Mouse (Mus musculus): Measurements from ENCODE around the gene Dtx4.

The Dtx4 gene

DNA sequence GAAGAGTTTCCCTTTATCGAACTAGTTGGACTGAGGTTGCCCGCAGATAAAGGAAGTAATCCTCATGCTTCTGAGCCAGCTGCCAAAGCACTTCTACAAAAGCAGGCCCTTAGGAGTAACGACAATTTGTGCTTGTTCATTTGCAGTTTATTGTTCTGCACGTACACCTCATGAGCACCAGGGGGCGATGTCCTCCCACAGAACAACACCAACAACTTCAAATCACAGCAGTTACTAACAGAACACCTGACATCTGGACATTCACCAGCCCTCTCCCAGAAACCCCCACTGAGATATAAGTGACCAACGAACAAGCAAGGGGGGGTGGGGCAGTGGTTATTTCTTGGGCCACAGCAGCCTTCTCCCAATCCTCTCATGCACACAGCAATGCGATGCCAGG, 35.0 kb downstream of the Dtx4 start:
- DNase-seq (ENCODE audit: low spot score in 2 of 2): peak in 1 of 2 experiments; percentile 67

DNA sequence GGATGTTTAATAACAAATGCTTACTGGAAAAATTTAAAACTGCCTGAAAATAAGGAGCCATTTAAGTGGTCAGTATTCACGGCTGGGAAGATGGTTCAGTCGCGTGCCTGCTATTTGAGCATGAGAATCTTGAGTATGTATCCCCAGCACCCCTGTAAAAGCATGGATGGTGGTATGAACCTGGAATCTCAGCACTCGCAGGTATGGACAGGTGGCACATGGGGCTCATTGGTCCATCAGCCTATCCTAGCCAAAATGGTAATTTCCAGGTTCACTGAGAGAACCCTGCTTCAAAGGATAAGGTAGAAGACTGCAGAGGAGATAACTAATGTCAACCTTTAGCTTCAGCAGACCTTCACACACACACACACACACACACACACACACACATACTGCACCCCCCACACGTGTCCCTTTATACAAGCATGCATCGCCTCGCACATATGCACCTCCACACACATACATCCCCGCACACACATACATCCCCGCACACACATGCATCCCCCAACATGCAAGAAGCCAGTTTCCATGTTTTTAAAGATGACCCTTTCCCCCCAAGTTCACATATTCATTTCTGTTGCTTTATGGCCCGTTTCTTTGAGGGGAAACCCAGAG, 35.6 kb downstream of the Dtx4 start:
- DNase-seq (ENCODE audit: low spot score in 2 of 2): no peak

DNA sequence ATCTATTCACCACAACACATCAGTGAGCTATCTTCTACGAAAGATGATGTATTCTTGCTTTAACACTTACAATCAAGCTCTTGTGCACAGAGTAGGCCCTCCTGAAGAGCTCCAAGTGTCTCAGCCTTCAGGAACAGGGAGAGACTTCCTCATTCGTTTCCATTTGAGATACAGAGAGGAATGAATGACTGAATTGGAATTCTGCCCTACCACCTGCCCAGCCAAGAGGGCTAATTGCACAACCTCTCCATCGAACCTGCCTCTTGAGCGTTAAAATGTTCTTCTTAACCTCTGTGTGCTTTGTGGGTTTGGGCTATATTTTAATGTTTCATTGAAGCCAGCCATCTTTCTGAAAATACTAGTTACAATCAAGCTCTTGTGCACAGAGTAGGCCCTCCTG, 36.6 kb downstream of the Dtx4 start:
- DNase-seq (ENCODE audit: low spot score in 2 of 2): no peak

DNA sequence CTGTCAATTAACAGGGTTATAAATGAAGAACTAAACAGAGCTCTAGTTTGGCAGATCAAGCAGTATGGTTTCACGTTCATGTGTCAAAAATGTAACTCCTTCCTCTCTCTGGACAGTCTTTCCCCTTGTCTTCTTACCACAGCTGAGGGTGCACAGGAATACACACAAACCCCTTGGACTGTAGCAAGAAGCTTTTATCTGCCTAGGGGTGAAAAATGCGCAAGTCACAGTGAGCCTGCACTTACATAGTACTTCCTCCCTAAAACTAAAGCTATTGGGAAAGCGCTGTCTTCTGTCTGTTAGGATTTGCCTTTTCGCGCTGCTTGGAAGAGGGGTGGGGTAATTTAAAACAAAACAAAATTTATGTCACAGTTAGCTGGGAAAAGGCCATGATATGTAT, 37.1 kb downstream of the Dtx4 start:
- DNase-seq (ENCODE audit: low spot score in 2 of 2): no peak

DNA sequence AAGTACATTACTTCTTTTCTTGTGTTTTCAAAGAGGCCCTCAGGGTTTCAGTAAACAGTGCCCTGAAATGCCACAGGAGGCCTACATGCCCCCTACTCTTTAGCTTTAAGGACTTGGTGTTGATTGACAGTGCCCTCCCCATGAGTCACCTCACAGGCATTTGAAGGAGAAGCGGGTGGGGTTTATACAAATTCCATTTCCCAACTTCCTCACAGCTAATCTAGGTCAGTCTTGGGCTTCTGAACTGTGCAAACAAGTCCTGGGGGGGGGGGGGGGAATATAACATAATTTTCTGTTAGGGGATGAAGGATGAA, 37.6 kb downstream of the Dtx4 start:
- no peak for DNase-seq (ENCODE audit: low spot score in 2 of 2)

DNA sequence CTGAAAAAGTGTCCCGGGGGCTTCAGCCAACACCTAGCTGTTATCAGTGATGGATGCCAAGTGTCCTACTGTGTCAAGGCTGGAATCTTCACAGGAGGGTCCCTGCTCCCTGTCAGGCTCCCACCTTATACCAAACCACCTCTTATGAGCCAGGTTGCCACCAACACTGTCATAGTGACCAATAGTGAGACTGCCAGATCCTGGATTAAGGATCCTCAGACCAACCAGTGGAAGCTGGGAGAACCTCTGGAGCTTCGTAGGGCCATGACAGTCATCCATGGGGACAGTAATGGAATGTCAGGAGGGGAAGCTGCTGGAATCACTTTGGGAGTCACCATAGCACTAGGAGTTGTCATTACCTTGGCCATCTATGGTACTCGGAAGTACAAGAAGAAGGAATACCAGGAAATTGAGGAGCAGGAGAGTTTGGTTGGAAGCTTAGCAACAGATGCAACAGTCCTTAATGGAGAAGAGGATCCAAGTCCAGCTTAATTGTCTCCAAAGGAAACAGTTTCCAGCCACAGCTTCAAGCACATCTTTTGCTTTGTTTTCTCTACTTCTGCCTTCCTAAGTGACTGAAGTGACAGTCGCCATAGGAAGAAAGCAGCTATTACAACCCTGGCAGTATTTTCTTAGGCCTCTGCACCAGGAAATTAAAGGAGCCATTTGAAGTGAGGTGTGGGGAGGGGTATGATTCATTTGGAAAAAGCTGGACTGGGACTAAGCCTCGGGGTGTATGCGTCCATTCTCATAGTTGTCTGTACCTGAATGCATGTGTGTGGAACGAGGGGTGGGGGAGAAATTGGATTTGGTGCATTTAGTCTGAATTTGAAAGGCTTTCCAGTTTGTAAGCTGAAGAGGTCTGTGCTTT, 38.2 kb downstream of the Dtx4 start:
- no peak for DNase-seq (ENCODE audit: low spot score in 2 of 2)

DNA sequence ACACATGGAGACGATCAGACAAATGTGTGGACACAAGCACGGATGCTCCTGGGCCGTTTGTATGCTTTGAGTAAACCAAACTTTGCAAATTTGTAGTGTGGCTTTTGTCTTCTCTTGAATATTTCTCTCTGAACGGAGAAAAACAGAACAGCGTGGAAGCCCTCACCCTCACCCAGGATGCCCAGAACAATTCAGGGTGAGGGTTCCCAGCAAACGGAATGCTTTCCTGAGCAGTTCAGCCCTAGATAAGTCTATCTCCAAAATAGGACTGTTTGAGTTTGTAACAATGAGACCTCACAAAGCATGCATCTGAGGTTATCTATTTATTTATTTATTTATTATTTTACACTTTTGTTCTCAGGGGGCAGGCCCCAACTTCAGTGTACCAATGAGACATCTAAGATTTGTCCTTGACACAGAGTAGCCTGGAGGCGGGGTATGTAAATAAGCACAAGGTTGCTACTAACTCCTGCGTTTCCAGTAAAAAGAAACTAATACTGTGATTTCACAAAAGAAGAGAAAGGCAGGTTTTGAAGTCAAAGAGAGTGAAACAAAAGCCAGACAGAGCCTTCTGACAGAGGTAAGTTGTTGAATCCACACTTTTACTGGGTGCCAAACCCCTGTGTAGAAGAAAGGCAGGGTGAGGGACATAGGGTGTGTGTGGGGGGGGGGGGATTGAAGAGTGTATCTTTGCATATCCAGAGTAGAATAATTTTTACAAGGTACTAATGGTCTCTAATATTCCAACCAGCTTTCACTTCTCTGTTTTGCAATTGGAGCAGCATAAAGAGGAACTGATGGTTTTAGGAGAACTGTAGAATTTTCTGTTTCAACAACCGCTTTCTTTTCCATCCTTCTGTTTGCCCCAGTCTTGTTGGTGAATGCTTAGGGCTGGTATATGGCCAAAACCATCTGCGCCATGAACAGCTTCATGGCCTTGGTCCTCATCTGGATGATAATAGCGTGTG, 40.7 kb downstream of the Dtx4 start, which contains the start of gene Mpeg1:
TSS of gene Mpeg1 (plus strand) at position 498 of the 968 bp plus-strand sequence.
- no peak for DNase-seq (ENCODE audit: low spot score in 2 of 2)

DNA sequence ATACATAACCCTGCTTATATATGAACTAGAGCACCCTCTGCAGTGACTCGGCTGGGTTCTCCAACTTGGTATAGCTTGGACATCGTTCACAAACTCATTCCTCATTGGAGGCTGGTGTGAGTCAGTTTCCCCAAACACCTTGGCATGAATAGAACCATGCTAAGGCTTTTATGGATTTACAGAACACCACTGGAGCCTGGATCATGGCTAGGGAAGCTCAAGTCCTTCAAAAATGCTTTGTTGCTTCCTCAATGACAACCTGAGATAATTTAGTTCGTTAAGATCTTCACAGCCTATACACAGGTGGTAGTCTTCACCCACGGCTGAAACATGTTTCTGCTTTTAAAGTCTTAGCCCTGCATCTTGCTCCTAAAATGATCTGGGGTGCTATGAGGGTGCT, 41.7 kb downstream of the Dtx4 start:
- no peak for DNase-seq (ENCODE audit: low spot score in 2 of 2)

DNA sequence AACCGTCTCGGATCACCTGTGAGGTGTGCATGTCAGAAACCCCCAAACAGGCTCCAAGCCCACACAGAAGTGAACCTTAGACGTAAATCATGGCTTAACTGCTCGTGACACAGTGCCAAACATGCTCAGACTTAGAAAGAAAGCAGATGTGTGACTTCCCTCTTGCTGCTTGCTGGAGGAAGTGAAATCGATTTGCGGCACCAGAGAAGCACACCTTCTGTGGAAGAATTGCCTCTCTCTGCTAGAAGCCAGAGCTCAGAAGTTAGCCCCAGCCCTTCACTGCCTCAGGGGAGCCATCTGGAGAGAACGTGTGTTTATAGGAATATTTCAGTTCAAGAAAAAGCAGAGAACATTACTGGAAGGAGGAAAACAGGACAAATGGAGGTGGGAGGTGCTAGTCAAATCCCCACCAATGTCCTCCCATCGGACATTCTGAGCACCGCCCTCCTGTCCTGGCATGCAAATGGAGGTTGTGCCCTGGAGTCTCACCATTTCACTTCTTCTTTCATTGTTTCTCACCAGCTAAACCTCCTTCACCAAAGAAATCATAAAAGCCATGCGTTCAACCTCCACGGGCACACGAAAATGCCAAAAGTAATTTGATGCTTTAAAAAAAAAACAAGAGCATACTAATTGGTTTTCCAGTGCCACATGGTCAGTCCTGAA, 43.7 kb downstream of the Dtx4 start:
- peak in 1 of 2 experiments; percentile 53 for DNase-seq (ENCODE audit: low spot score in 2 of 2)

DNA sequence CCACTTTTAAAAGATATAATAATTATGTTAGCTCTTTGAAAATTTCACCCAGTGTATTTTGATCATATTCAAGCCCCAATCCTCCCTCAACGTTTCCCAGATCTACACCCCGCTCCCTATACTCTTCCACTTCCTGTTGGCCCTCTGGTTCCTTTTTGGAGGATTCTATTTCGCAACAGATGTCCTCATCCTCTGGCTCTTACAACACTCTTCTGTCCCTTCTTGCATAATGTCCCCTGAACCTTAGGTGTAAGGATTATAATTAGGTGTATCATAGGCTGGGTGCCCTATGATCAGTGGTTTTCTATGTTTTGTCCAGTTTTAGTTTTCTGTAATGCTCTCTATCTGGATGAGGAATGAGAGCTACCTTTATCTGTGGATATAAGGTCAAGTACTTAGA, 56.2 kb downstream of the Dtx4 start:
- no peak for DNase-seq (ENCODE audit: low spot score in 2 of 2)

DNA sequence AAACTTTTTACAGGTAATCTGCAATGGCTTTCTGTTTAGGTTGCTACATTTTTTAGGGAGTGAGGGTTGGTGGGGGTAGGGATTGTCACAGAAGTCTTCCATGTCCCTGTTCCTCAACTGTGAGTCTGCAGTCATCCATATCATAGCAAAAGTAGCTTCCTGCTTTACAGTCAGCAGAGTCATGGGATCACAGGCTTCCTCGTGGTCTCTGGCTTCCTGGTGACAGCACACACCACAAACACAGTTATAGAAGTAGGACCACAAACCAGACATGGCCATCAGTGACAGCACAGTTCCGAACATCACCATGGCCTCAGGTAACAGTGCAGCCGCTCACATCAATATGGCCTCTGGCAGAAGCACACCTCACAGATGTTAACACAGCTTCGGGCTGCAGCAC, 58.7 kb downstream of the Dtx4 start:
- no peak for DNase-seq (ENCODE audit: low spot score in 2 of 2)

DNA sequence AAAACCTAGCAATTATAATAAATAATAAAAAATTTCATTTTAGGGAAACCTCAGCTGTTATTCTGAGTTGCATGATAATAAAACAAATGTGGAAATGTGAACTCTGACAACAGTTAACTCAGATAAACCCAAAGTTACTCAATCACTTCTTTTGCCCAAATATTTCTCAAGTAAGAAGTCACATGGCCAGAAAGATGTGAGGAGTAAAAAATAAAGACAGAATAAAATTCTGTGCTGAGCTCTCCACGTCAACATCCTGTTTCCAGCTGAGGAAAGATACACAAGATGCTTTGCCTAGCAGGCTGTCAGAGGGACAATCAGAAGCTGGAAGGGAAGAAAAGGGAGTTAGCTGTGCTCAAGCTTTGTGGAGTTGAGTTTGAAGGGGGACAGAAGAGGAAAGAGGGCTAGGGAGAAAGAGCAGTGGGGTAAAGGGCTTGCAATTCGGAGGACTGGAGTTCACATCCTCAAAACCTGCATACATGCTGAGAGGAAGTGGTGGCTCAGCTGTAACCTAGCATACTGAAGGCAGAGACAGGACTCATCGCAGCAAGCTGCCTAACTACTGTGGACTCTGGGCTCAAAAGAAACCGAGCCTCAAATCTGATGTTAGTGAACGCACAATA, 61.0 kb downstream of the Dtx4 start:
- no peak for DNase-seq (ENCODE audit: low spot score in 2 of 2)

DNA sequence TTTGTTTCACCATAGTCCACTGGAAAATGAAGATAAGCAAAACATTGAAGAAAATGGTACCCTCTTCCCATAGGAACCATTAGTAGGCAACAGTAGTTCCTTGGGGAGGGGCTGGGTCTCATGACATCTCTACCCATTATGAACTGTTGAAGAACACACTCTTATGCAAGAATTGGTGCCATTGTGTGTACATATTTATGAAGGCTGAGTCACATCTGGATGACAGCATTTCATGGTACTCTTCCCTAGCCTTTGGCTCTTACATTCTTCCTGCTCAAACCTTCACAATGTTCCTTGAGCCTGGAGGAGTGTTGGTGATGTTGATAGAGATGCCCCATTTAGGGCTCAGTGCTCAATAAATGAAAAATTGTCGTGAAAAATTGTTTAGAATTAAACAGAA, 61.7 kb downstream of the Dtx4 start:
- DNase-seq (ENCODE audit: low spot score in 2 of 2): no peak

DNA sequence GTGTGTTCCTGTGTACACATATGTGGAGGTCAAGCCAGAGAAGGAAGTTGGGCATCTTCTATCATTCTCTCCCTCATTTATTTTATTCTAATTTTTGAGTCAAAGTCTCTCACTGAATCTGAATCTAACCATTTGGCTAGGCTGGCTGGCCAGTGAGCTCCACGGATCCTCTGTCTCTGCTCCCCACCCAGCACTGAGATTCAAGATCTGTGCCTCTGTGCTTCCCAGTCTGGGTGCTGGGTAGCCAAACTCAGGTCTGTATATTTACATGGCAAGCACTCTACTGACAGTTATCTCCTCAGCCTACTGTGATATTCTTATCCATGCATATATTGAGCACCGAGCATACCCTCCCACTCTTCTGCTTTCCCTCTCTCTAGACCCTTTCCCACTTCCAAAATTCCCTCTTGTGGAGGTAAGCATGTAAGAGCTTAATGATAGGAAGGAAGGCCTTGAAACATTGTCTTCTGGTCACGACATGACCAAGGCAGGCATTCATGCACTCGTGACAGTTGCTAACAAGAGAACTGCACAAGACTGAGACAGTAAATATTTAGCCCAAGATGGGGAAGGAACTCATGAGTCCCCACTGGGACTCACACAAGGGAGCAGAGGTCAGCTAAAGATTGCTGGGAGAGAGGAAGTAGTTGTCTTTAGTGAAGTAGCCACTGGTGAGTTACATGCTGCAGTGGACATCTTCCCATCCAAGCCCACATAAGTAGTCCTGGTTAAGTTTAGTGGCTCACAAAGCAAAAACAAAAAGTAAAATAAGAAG, 65.3 kb downstream of the Dtx4 start:
- DNase-seq (ENCODE audit: low spot score in 2 of 2): no peak

DNA sequence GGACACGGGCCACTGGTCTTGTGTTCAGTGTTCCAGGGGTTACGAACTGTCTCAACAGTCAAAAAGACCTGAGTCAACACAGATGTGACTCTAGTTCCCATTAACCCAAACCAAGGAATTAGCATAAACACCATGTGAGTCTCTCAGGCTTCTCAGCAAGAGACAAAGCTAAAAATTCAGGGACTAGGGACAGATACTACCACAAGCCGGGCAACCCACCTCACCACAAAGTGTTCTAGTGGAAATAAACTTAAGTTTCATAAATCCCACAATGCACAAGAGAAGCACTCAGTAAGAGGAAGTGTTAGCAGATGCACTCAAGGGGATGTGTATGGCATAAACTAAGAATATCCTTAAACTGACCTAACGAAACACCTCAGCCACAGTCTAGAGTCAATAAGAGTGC, 66.2 kb downstream of the Dtx4 start:
- peak in 1 of 2 experiments; percentile 18 for DNase-seq (ENCODE audit: low spot score in 2 of 2)

DNA sequence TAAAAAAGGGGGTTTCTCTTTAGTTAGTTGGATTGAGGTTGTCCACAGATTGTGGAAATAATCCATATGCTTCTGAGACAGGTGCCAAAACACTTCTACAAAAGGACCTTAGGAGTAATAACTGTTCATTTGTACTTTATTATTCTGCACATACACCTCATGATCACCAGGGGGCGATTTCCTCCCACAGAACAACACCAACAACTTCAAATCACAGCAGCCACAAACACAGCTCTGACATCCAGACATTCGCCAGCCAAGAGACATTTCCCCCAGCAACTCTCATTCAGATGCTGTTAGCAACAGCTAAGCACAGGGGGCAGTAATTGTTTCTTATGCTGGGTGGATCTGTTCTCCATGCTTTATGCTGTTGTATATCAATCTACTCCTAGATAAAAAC, 68.2 kb downstream of the Dtx4 start:
- DNase-seq (ENCODE audit: low spot score in 2 of 2): peak in 1 of 2 experiments; percentile 43

DNA sequence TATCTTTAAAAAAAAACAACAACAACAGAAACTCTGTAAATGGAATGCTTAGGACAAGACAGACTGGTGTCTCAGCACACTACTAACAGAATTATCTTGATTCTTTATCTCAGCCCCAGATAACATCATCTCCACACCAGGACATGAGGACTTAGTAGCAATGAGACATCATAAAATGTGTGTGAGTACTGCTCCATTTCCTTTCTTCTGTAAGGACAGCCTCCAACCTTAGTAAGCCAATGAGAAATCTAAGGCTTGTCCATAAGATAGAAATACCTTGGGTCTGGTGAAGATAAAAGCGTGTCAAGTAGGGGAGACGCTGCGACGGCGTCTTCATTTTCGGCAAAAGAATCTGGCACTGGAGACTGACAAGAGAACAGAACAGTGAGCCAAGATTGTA, 73.6 kb downstream of the Dtx4 start, which contains the start of gene Pfpl:
TSS of gene Pfpl (plus strand) at position 301 of the 400 bp plus-strand sequence.
- DNase-seq (ENCODE audit: low spot score in 2 of 2): no peak

DNA sequence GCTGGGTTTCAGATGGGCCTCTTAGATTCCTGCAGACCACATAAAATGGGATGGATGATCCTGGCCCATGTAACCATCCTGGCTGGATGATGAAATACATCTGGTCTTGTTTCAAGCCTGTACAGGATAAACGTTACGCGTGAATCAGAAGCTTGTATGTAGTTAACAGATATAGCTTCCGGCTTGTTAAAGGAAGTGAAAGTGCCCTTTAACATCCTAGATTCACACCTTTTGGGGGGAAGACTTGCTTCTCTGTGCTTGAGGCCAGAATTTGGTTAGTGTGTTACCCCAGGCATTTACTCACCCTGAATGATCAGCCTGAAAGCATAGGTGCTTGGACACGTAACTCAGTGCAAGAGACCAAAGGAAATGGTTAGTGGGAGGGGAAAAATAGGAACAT, 74.2 kb downstream of the Dtx4 start:
- DNase-seq (ENCODE audit: low spot score in 2 of 2): no peak

DNA sequence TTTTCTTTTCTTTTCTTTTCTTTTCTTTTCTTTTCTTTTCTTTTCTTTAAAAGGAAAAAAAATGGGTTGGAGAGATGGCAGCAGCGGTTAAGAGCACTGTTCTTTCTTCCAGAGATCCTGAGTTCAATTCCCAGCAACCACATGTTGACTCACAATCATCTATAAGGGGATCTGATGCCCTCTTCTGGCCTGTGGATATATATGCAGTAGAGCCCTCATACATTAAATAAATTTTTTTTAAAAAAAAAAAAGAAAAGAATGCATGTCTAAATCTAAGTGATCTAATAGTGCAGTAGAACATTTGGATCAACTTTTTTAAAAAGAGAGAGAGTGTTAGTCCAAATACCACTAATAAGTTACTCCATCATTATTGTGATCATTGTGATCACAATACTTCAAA, 79.6 kb downstream of the Dtx4 start:
- DNase-seq (ENCODE audit: low spot score in 2 of 2): no peak

DNA sequence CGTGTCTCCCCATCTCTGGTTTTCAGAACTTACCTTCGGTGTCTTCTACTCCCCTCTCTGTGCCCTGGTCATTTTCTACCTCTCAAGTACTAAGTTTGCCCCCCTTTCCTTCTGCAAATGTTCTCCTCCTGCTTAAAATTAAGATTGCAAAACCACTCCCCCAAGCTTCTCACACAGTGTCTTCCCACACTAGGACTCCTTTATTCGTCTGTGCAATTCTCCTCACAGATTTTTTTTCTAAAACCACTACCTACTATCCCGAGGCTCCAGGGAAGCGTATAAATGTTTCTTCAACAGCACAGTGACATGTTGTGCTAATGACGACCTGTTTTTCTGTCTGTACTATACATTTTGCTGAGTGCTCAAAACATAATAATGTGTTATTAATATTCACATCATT, 80.7 kb downstream of the Dtx4 start:
- DNase-seq (ENCODE audit: low spot score in 2 of 2): no peak

All from spleen, postnatal 10 days (tissue).